18 mouse cellular contexts compared by ENCODE assay signal in the genomic region with DNA sequence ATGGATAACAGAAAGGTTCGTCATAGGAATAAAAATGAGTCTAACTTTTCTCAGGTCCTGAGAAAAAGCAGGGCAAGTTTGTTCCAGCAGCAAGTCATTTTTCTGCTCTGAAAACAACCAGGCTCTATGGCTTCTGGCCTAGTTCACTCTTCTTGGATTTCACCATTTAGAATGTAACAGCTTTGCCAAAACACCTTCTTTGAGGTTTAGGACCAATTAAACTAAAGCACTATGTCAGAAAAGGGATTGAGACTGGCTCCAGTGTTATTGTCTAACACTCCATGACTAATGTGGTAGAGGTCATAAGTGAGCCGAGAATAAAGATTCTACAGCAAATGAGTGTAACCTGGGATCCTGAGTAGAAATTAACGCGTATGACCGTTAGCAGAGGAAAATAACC. TPM values are rescaled to one million over a fixed set of nuclear protein-coding genes. Genes with fewer than 3 reads are reported as not detected.
"Had no signal": no experiment of that assay in that cellular context is flagged by ENCODE, and none has a peak within 500 bp of the region (broad histone marks: within the 10 kb centered on the region; RNA-seq: fewer than 3 reads in every experiment).

No protein-coding gene starts in this region.

- H3K4me1 ChIP-seq: midbrain, embryonic 13.5 days; neural tube, embryonic 15.5 days had no signal

- ATAC-seq: intestine, postnatal 0 days; midbrain, embryonic 13.5 days had no signal

- H3K4me2 ChIP-seq: midbrain, embryonic 13.5 days; neural tube, embryonic 15.5 days had no signal

- DNase-seq: kidney, adult 9 months; kidney, postnatal 4 days; left cerebral cortex, postnatal 4 days; lung, adult 18-20 months; right cerebral cortex, postnatal 4 days; thymus, adult 18-20 months; thymus, postnatal 14 days had no signal

- H3K9ac ChIP-seq: liver, embryonic 14.5 days; midbrain, embryonic 13.5 days; neural tube, embryonic 15.5 days had no signal

- H3K9me3 ChIP-seq: midbrain, embryonic 13.5 days; neural tube, embryonic 15.5 days had no signal

- H3K27ac ChIP-seq: kidney, postnatal 0 days; layer of hippocampus, adult 2 months; liver, embryonic 14.5 days; midbrain, embryonic 13.5 days; neural tube, embryonic 15.5 days had no signal

- H3K4me3 ChIP-seq: layer of hippocampus, adult 2 months; midbrain, embryonic 13.5 days; myocyte; neural tube, embryonic 15.5 days had no signal

- H3K36me3 ChIP-seq: midbrain, embryonic 13.5 days; neural tube, embryonic 15.5 days had no signal

- H3K27me3 ChIP-seq: midbrain, embryonic 13.5 days; neural tube, embryonic 15.5 days had no signal

RNA-seq across cellular contexts. Expression of gene Pmch, which starts 58.9 kb away (rescaled TPM):
- total RNA-seq: layer of hippocampus, adult 2 months; layer of hippocampus, postnatal 10 days; left cerebral cortex, postnatal 10 days; left cerebral cortex, postnatal 4 days; liver, adult 2 months had no signal
- polyA plus RNA-seq: intestine, postnatal 0 days; kidney, postnatal 0 days; liver, adult 2 months; spleen, adult 2 months had no signal
